Mouse (Mus musculus) ES-Bruce4 (cell line): ENCODE results near the gene Foxc2.

ENCODE experiments used
- CTCF ChIP-seq: IDR thresholded peaks from one replicate; pipeline ENCODE4 v1.8.1; 2011; ENCODE audit warnings: low read depth, low read length
- EP300 ChIP-seq: IDR thresholded peaks from 2 replicates; pipeline ENCODE4 v1.6.1; 2011; ENCODE audit warnings: low read depth, low read length; ENCODE audit not compliant: insufficient read depth

- no peak for TF ChIP-seq EP300
- TF ChIP-seq CTCF, result no peak
Measured at GRCm38 (mm10) chr8:121083093-121083935, 32.7 kb upstream of the Foxc2 start.
